Mouse (Mus musculus): ENCODE data around the gene Hoxd11. TPM values are rescaled to one million over a fixed set of nuclear protein-coding genes. Genes with fewer than 3 reads are reported as not detected.
A peak's percentile ranks its signal among the peaks of the same experiment; 100 is the strongest.

The Hoxd11 gene
- polyA plus RNA-seq, 1 experiment from 2014 or later = 0.44 TPM

- Histone ChIP-seq H3K27me3 (replicated peaks; ENCODE audit: control insufficient read depth, insufficient read depth, low read length) (peaks cover 99% of the 10 kb centered on the region), H3K27ac (ENCODE audit: low read depth, low read length) (no peak overlapping the region), H3K4me3 (ENCODE audit: low read depth, low read length) (no peak overlapping the region), H3K9me3 (ENCODE audit: control insufficient read depth, low read length) (no peaks in the 10 kb centered on the region), H3K4me2 (no peak overlapping the region), H3K36me3 (ENCODE audit: control insufficient read depth, insufficient read depth, low read length) (no peaks in the 10 kb centered on the region), H3K9ac (ENCODE audit: low read depth, low read length) (no peak overlapping the region), H3K4me1 (replicated peaks; ENCODE audit: control insufficient read depth, insufficient read depth, low read length) (peaks cover 10% of the 10 kb centered on the region; the same call in 1 of the 2 replicates)
- 30% methylated on average over 4 of the region's 4 CpGs for WGBS
- DNase-seq (ENCODE audit: low spot score) = no peak
- ATAC-seq (replicated peaks; ENCODE audit: low FRiP score) = no peak
These were observed 29.3 kb downstream of the Hoxd11 start for GRCm38 (mm10) chr2:74708676-74709075.

GRCm38 (mm10) chr2:74709465-74710419 is 30.4 kb downstream of the Hoxd11 start:
- Histone ChIP-seq H3K9me3 (ENCODE audit: control insufficient read depth, low read length) (no peaks in the 10 kb centered on the region), H3K9ac (ENCODE audit: low read depth, low read length) (no peak overlapping the region), H3K36me3 (ENCODE audit: control insufficient read depth, insufficient read depth, low read length) (no peaks in the 10 kb centered on the region), H3K4me2 (no peak overlapping the region), H3K4me3 (ENCODE audit: low read depth, low read length) (no peak overlapping the region), H3K4me1 (replicated peaks; ENCODE audit: control insufficient read depth, insufficient read depth, low read length) (peaks cover 10% of the 10 kb centered on the region; the same call in 1 of the 2 replicates), H3K27me3 (replicated peaks; ENCODE audit: control insufficient read depth, insufficient read depth, low read length) (peaks cover 99% of the 10 kb centered on the region), H3K27ac (ENCODE audit: low read depth, low read length) (no peak overlapping the region)
- DNase-seq (ENCODE audit: low spot score) (no peak), ATAC-seq (replicated peaks; ENCODE audit: low FRiP score) (no peak)
- WGBS = 17% methylated on average over 5 of the region's 5 CpGs

- DNase-seq (ENCODE audit: low spot score) (no peak), ATAC-seq (replicated peaks; ENCODE audit: low FRiP score) (no peak)
- H3K27me3 ChIP-seq (replicated peaks; ENCODE audit: control insufficient read depth, insufficient read depth, low read length) = peaks cover 99% of the 10 kb centered on the region
- H3K9me3 ChIP-seq (ENCODE audit: control insufficient read depth, low read length) = no peaks in the 10 kb centered on the region
- H3K27ac ChIP-seq (ENCODE audit: low read depth, low read length) = no peak overlapping the region
- H3K36me3 ChIP-seq (ENCODE audit: control insufficient read depth, insufficient read depth, low read length) = no peaks in the 10 kb centered on the region
- no peak overlapping the region for H3K4me3 ChIP-seq (ENCODE audit: low read depth, low read length)
- no peaks in the 10 kb centered on the region; the same call in 1 of the 2 replicates for H3K4me1 ChIP-seq (replicated peaks; ENCODE audit: control insufficient read depth, insufficient read depth, low read length)
- 2% methylated on average over 16 of the region's 16 CpGs for WGBS
- no peak overlapping the region for H3K9ac ChIP-seq (ENCODE audit: low read depth, low read length)
- H3K4me2 ChIP-seq = no peak overlapping the region; the same call in 1 of the 2 replicates
These were observed 31.7 kb downstream of the Hoxd11 start for GRCm38 (mm10) chr2:74710929-74711543.

- Histone ChIP-seq H3K36me3 (ENCODE audit: control insufficient read depth, insufficient read depth, low read length) (no peaks in the 10 kb centered on the region), H3K9ac (ENCODE audit: low read depth, low read length) (0 out of 2 replicates have a peak within 1 kb of the TSS, but pooled peaks have one; percentile 31), H3K4me2 (peak within 1 kb of the TSS; percentile 45), H3K9me3 (ENCODE audit: control insufficient read depth, low read length) (no peaks in the 10 kb centered on the region), H3K4me3 (ENCODE audit: low read depth, low read length) (peak within 1 kb of the TSS; percentile 37), H3K4me1 (replicated peaks; ENCODE audit: control insufficient read depth, insufficient read depth, low read length) (no peaks in the 10 kb centered on the region; the same call in 1 of the 2 replicates), H3K27ac (ENCODE audit: low read depth, low read length) (no peak within 1 kb of the TSS), H3K27me3 (replicated peaks; ENCODE audit: control insufficient read depth, insufficient read depth, low read length) (peaks cover 97% of the 10 kb centered on the region)
- ATAC-seq (replicated peaks; ENCODE audit: low FRiP score) (no peak), DNase-seq (ENCODE audit: low spot score) (no peak)
- WGBS = under 1% methylated on average over 65 of the region's 65 CpGs
These were observed 32.6 kb downstream of the Hoxd11 start, which contains the start of the genes Hoxd3 and Hoxd4 for GRCm38 (mm10) chr2:74711721-74712621. Gene Hoxd3, plus strand, starts transcription at chr2:74711927. Gene Hoxd4, plus strand, starts transcription at chr2:74711929.

DNA sequence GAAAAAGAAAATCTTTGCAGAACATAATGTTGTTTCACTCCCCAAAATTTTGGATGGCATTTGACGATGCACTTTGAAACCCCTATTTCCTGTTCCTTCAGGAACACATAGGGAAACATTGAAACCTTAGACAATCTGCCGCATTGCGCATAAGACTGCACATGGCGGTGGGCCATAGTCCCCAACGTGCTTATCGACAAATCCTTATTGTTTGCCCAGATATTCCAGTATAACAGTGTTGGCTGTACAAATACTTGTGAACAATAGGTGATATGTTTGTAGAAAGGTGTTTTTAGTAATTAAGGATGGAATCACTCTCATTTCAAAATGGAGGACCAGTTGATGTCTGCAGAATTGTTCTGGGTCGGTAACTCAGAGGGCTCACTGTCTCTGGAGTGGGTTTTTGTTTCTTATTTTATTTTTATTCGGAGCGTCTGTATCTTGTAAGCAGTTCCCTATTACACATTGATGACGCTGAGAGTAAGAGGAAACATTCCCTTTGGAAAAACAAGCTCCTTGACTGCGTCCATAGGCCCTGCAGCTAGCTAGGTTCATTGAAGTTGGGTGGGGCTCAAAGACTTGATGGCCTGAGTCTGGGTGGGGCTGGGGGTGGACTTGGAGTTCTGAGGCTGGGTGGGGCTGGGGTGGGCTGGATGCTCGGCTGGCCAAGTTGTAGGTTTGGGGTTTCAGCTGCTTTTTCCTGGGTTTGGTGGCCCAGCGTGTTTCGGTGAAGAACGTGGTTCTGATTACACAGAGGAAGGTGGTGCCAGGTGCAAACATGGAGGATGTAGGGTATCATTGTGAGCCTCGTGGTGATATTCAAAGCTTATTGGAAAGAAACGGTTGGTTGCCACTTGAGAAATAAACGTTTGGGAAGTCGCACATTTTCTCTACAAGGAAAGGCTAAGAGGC is 34.1 kb downstream of the Hoxd11 start:
- Histone ChIP-seq H3K9me3 (ENCODE audit: control insufficient read depth, low read length) (no peaks in the 10 kb centered on the region), H3K27me3 (replicated peaks; ENCODE audit: control insufficient read depth, insufficient read depth, low read length) (peaks cover 91% of the 10 kb centered on the region), H3K4me1 (replicated peaks; ENCODE audit: control insufficient read depth, insufficient read depth, low read length) (no peaks in the 10 kb centered on the region; the same call in 1 of the 2 replicates), H3K27ac (ENCODE audit: low read depth, low read length) (no peak overlapping the region), H3K4me2 (no peak overlapping the region), H3K4me3 (ENCODE audit: low read depth, low read length) (no peak overlapping the region), H3K9ac (ENCODE audit: low read depth, low read length) (no peak overlapping the region), H3K36me3 (ENCODE audit: control insufficient read depth, insufficient read depth, low read length) (no peaks in the 10 kb centered on the region)
- DNase-seq (ENCODE audit: low spot score) (no peak), ATAC-seq (replicated peaks; ENCODE audit: low FRiP score) (no peak)
- 17% methylated on average over 19 of the region's 19 CpGs for WGBS

DNA sequence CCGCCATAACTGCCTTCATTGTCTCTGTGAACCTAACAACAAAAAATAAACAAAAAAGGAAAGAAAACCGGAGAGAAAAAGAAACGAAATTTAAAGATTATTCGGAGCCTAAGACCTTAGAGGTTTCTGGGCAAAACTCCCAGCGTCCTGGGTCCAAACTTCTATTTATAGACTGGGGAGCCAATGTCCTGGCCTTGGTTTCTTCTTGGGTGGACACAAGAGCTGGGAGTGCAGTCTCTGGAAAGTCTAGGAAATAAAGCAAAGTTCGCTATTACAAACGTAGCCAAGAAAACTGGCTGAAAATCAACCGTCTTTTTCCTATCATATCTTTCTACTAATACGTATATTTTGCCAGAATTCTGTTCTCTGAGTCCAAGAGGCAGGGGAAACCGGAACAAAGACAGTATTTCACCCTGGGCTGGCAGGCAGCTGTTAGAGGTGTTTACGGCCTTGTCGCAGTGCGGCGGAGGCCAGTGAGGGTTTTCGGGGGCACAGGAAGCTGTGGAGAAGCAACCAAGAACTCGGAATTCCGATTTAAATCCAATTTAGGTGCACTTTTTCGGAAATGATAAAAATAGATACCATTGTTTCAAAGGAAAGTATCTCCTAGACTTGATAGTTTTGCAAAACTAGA is 34.9 kb downstream of the Hoxd11 start:
- Histone ChIP-seq H3K36me3 (ENCODE audit: control insufficient read depth, insufficient read depth, low read length) (no peaks in the 10 kb centered on the region), H3K27me3 (replicated peaks; ENCODE audit: control insufficient read depth, insufficient read depth, low read length) (peaks cover 90% of the 10 kb centered on the region), H3K27ac (ENCODE audit: low read depth, low read length) (no peak overlapping the region), H3K4me3 (ENCODE audit: low read depth, low read length) (no peak overlapping the region), H3K9ac (ENCODE audit: low read depth, low read length) (no peak overlapping the region), H3K9me3 (ENCODE audit: control insufficient read depth, low read length) (no peaks in the 10 kb centered on the region), H3K4me2 (no peak overlapping the region), H3K4me1 (replicated peaks; ENCODE audit: control insufficient read depth, insufficient read depth, low read length) (no peaks in the 10 kb centered on the region; the same call in 1 of the 2 replicates)
- no peak for ATAC-seq (replicated peaks; ENCODE audit: low FRiP score)
- DNase-seq (ENCODE audit: low spot score) = no peak
- 8% methylated on average over 18 of the region's 18 CpGs for WGBS

DNA sequence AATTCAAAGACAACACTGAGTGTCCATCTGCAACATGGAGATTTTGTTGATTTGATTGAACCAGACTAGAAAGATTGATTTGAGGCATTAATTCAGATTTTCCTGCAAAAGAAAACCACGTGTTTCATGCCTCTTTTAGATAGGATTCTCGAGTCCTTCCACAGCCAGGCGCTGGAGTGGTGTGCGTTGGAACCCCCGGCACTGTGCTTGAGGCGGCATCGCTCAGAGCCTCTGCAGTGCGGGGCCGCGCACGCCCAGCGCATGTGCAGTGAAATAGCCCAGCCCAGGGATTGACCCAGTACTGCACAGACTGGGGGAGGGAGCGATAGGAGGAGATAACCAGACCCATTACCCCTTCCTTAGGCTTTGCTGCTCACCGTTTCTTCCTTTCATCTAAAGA is 35.5 kb downstream of the Hoxd11 start:
- DNase-seq (ENCODE audit: low spot score) (no peak), ATAC-seq (replicated peaks; ENCODE audit: low FRiP score) (no peak)
- H3K9ac ChIP-seq (ENCODE audit: low read depth, low read length) = no peak overlapping the region
- no peaks in the 10 kb centered on the region; the same call in 1 of the 2 replicates for H3K4me1 ChIP-seq (replicated peaks; ENCODE audit: control insufficient read depth, insufficient read depth, low read length)
- no peaks in the 10 kb centered on the region for H3K9me3 ChIP-seq (ENCODE audit: control insufficient read depth, low read length)
- H3K4me3 ChIP-seq (ENCODE audit: low read depth, low read length) = no peak overlapping the region
- no peaks in the 10 kb centered on the region for H3K36me3 ChIP-seq (ENCODE audit: control insufficient read depth, insufficient read depth, low read length)
- H3K27me3 ChIP-seq (replicated peaks; ENCODE audit: control insufficient read depth, insufficient read depth, low read length) = peaks cover 89% of the 10 kb centered on the region
- H3K27ac ChIP-seq (ENCODE audit: low read depth, low read length) = no peak overlapping the region
- 3% methylated on average over 14 of the region's 14 CpGs for WGBS
- no peak overlapping the region for H3K4me2 ChIP-seq
